Mouse (Mus musculus) liver, embryonic 13.5 days (tissue): ENCODE data around the gene Slco1c1. TPM values are rescaled to one million over a fixed set of nuclear protein-coding genes. Genes with fewer than 3 reads are reported as not detected.

ENCODE experiments used
- ATAC-seq: fragments of 200-750 bp; cut with Nextera tagmentation; 2 replicates; pipeline ENCODE4 v1.8.0; 2017; ENCODE audit warnings: low read depth, mild to moderate bottlenecking, moderate number of reproducible peaks, moderate library complexity
- DNase-seq: peaks from one replicate; pipeline ENCODE4 v3.0.0; 2022
- H3K27ac ChIP-seq: fragments of 300-500 bp; sonication (generic); 2 replicates; pipeline ENCODE4 v1.5.1; 2015; ENCODE audit warnings: moderate library complexity, mild to moderate bottlenecking, inconsistent platforms
- H3K27me3 ChIP-seq: fragments of 300-500 bp; sonication (generic); 2 replicates; pipeline ENCODE4 v1.6.1; 2015; ENCODE audit warnings: mild to moderate bottlenecking, inconsistent platforms
- H3K36me3 ChIP-seq: fragments of 300-500 bp; sonication (generic); 2 replicates; pipeline ENCODE4 v1.6.1; 2015; ENCODE audit warnings: mild to moderate bottlenecking, inconsistent platforms
- H3K4me1 ChIP-seq: fragments of 300-500 bp; sonication (generic); replicated peaks from 2 replicates; pipeline ENCODE4 v1.6.1; 2015; ENCODE audit warnings: inconsistent platforms
- H3K4me2 ChIP-seq: fragments of 300-500 bp; sonication (generic); 2 replicates; pipeline ENCODE4 v1.6.1; 2015; ENCODE audit warnings: inconsistent platforms, mild to moderate bottlenecking, moderate library complexity
- H3K4me3 ChIP-seq: fragments of 300-500 bp; sonication (generic); replicated peaks from 2 replicates; pipeline ENCODE4 v1.5.1; 2015; ENCODE audit warnings: mild to moderate bottlenecking, inconsistent platforms
- H3K9ac ChIP-seq: fragments of 300-500 bp; sonication (generic); 2 replicates; pipeline ENCODE4 v1.6.1; 2015; ENCODE audit warnings: mild to moderate bottlenecking, inconsistent platforms
- H3K9me3 ChIP-seq: fragments of 300-500 bp; sonication (generic); replicated peaks from 2 replicates; pipeline ENCODE4 v1.6.1; 2016; ENCODE audit warnings: inconsistent platforms
- WGBS: fragments of 180-500 bp; shearing (Covaris S2); methylation state at CpG from one replicate; pipeline ENCODE4 v1.1.7; 2015; ENCODE audit not compliant: insufficient replicate concordance; 5-methylcytosine and 5-hydroxymethylcytosine counted together
- polyA plus RNA-seq: library from polyadenylated mRNA; unstranded; fragments of >200 nt; fragmentation: Nextera tagmentation; extraction: Ambion mirVana; gene quantifications from 2 replicates; pipeline ENCODE4 v1.2.1, GENCODE M21; 2015

Gene Slco1c1
- polyA plus RNA-seq: not detected in 2 replicates

DNA sequence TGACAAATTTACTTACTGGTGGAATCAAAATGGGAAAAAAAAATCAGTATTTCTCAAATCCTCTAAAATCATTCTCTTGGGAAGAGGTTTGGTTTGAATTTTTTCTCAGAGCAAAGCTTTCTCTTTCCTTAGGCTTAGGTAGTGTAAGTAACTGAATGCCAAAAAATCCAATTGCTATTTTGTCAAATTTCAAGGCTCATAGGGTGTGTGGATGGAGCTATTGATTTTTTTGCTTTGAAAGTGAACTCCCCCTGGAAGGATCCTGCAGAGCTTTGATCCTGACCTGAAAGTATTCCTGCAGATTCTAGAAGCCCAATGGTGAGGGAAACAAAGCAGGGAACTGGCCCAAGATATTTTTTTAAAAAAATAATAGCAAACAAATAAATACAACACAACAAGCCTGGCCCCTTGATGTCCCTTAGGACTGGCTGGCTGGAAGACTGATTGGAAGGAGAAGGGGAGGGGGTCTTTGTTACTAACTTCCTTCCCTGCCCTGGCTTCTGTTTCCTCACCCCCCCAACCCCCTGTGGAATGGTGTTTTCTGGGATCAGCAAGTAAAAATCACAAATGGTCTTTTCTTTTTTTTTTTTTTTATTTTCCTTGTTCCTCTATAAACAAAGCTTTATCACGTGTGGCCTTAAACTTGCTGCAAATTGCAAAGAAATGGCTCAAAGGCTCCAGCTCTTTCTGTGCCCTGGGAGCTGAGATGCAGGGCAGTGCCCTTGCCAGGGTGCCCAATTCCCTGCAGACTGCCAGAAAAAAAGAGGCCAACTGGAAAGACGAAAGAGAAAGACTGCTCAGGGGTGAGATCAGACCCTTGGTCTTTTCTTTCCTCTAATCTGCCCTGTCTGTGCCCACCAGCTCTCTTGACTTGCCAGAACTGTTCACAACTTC, at the start of gene Slco1c1:
Gene Slco1c1, plus strand, starts transcription at position 622 of the 894 bp plus-strand sequence.
- no peaks in the 10 kb centered on the region for H3K36me3 ChIP-seq
- no peaks in the 10 kb centered on the region for H3K9me3 ChIP-seq
- ATAC-seq: no peak
- no peaks in the 10 kb centered on the region for H3K27me3 ChIP-seq
- H3K4me2 ChIP-seq: no peak within 1 kb of the TSS
- no peak within 1 kb of the TSS for H3K27ac ChIP-seq
- no peaks in the 10 kb centered on the region for H3K4me1 ChIP-seq
- no peak within 1 kb of the TSS for H3K9ac ChIP-seq
- no peak within 1 kb of the TSS for H3K4me3 ChIP-seq
- WGBS: 44% methylated on average over 2 of the region's 2 CpGs
- no peak for DNase-seq

DNA sequence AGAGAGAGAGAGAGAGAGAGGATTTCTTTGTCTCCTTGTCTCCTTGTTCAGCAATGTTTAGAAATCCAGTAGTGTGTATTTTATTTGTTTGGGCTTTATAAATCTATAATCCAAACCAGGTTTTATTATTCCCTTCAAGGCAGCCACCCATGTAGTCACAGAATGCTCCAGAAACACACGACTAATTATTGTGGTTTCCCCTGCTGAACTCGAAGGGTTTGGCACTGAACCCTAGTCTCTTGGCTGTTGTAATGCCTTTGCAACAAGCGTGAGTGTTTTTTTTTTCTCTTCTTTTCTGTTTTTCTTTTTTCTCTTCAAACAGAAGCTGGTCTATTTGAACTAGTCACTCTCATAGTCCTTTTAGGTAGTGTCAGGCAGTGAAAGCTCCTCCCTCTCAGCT, 49.5 kb upstream of the Slco1c1 start:
- 0 out of 2 replicates have a peak, but pooled peaks cover 4% of the 10 kb centered on the region for H3K9me3 ChIP-seq
- no peaks in the 10 kb centered on the region for H3K36me3 ChIP-seq
- WGBS: 43% methylated on average over 3 of the region's 3 CpGs
- no peak overlapping the region for H3K4me3 ChIP-seq
- DNase-seq (no peak), ATAC-seq (no peak)
- H3K27ac ChIP-seq: no peak overlapping the region
- no peak overlapping the region for H3K9ac ChIP-seq
- no peaks in the 10 kb centered on the region for H3K4me1 ChIP-seq
- no peaks in the 10 kb centered on the region for H3K27me3 ChIP-seq
- H3K4me2 ChIP-seq: no peak overlapping the region

DNA sequence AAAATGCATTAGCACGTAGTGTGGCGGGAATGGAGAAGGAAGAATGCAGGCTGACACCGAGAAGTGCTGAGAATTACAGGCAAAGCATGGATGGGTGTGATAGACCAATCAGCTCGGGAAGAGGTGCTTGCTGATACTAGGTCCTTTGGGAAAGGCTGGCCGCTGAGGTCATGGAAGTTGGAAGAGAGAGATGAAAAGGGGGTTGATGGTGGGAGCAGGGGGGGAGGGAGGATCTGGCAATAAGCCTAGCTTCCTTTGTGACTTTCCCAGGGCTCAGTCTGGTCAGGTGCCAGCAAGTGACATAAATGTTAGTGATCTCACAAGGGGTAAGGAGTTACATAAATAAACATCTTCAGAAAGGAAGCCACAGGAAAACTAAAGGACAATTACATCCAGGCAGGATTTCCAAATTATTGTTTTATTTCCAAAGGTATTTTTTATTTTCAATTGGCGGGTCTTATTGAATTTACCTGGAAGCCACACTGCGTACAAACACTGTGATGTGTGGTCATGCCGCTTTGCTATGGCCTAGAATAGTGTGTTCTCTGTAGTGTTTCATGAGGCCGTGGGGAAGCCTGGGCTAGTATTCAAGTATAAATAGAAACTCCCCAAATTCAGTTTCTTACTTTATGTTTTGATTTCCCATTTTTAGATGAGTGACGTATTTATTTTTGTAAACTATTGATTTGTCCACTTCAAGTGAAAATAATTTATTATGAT, 38.7 kb upstream of the Slco1c1 start:
- no peaks in the 10 kb centered on the region for H3K4me1 ChIP-seq
- H3K4me3 ChIP-seq: no peak overlapping the region
- H3K27ac ChIP-seq: no peak overlapping the region
- WGBS: 62% methylated on average over 10 of the region's 10 CpGs
- no peak for DNase-seq
- H3K9ac ChIP-seq: no peak overlapping the region
- no peaks in the 10 kb centered on the region for H3K36me3 ChIP-seq
- H3K27me3 ChIP-seq: no peaks in the 10 kb centered on the region
- no peak overlapping the region for H3K4me2 ChIP-seq
- no peaks in the 10 kb centered on the region for H3K9me3 ChIP-seq
- no peak for ATAC-seq

DNA sequence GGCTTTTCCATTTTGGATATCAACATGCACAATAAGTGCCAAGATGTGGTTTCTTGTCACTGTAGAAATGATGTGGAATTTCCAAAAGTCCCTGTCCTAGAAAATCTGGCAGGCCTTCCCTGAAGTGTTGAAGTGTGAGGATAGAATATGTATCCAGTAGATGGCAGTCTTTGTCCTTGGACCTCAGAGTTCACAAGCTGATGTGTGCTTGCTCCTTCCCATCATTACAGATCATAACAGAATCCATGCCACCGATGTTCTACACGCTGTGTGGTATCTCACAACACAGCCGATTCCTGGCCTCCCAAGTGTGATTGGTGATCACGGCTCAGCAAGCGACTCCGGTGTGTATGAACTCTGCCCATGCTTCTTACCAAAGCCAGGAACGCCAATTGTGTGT, 36.9 kb upstream of the Slco1c1 start:
- Histone ChIP-seq H3K9me3 (no peaks in the 10 kb centered on the region), H3K27me3 (no peaks in the 10 kb centered on the region), H3K4me1 (no peaks in the 10 kb centered on the region), H3K4me3 (no peak overlapping the region), H3K27ac (no peak overlapping the region), H3K9ac (no peak overlapping the region), H3K4me2 (no peak overlapping the region), H3K36me3 (no peaks in the 10 kb centered on the region)
- DNase-seq (no peak), ATAC-seq (no peak)
- WGBS: 68% methylated on average over 7 of the region's 7 CpGs

DNA sequence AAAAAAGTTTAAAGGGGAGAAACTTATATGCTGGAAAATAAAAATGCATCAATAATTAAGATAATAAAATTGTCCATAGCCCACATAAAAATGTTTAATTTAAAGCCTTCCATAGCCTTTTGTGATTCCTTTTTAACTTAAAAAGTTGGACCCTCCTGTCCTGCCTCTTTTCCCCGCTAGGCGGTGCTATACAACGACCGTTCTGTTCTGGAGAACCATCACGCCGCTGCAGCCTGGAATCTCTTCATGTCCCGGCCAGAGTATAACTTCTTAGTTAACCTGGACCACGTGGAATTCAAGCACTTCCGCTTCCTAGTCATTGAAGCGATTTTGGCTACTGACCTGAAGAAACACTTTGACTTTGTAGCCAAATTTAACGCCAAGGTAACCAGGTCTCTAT, 35.5 kb upstream of the Slco1c1 start:
- Histone ChIP-seq H3K36me3 (no peaks in the 10 kb centered on the region), H3K4me1 (no peaks in the 10 kb centered on the region), H3K9ac (no peak overlapping the region), H3K4me2 (no peak overlapping the region), H3K27me3 (no peaks in the 10 kb centered on the region), H3K27ac (no peak overlapping the region), H3K4me3 (no peak overlapping the region), H3K9me3 (no peaks in the 10 kb centered on the region)
- no peak for DNase-seq
- 15% methylated on average over 11 of the region's 11 CpGs for WGBS
- ATAC-seq: no peak

DNA sequence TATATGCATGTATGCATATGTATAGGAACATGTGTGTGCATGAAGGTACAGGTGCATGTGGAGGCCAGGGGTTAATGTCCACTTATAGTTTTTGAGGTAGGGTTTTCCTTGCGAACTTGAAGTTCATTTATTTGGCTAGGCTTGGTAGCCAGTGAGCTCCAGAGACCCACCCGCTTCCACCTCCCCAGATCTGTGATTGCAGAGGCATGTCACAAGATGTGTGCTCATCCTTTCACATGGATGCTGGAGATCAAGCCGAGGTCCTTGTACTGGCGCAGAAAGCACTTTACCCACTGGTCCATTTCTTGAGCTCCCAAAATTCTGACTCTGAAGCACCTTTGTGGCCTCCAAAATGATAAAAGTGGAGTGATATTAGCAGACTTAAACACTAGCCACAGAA, 29.3 kb upstream of the Slco1c1 start:
- Histone ChIP-seq H3K4me2 (no peak overlapping the region), H3K4me1 (no peaks in the 10 kb centered on the region), H3K27ac (no peak overlapping the region), H3K4me3 (no peak overlapping the region), H3K9me3 (no peaks in the 10 kb centered on the region), H3K27me3 (no peaks in the 10 kb centered on the region), H3K9ac (no peak overlapping the region), H3K36me3 (no peaks in the 10 kb centered on the region)
- ATAC-seq: no peak
- DNase-seq: no peak
- WGBS: 73% methylated on average over 4 of the region's 4 CpGs

DNA sequence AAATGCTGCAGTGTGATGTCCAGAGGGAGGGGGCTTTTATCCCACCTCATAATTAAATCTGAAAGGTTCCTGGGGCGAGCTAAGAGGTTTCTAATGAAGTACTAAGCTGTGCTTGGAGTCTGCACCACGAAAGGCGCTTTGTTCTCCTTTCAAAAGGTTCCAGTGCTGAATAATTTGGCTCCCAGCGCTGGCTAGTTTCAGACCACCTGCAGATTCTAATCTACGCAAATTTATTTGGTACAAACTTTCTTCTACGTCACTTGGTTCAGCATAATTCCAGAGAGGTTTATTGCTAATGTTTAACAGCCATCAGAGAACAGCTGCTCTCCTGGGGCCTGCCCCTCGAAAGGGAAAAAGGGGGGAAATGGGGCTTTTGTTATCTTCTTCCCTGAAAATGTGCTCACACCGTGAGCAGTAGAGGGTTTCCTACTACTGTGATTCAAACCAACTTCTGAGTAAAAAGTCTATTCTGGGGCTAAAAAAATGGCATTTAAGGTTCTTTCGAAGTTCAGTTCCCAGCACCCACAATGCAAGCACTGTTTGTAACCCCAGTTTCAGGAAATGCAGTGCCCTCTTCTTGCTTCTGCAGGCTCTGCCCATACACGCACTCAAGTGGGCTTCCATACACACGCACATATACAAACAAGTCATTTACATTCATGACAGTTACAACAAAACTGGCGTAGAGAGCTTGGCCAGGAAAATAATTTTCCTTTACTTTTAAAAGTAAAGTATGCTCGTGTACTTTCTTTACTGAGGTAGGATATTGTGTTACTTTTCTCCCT, 28.3 kb upstream of the Slco1c1 start:
- H3K9me3 ChIP-seq: no peaks in the 10 kb centered on the region
- H3K27me3 ChIP-seq: no peaks in the 10 kb centered on the region
- 33% methylated on average over 13 of the region's 13 CpGs for WGBS
- ATAC-seq (no peak), DNase-seq (no peak)
- H3K27ac ChIP-seq: no peak overlapping the region
- H3K4me3 ChIP-seq: no peak overlapping the region
- no peak overlapping the region for H3K9ac ChIP-seq
- no peaks in the 10 kb centered on the region for H3K36me3 ChIP-seq
- no peak overlapping the region for H3K4me2 ChIP-seq
- no peaks in the 10 kb centered on the region for H3K4me1 ChIP-seq

DNA sequence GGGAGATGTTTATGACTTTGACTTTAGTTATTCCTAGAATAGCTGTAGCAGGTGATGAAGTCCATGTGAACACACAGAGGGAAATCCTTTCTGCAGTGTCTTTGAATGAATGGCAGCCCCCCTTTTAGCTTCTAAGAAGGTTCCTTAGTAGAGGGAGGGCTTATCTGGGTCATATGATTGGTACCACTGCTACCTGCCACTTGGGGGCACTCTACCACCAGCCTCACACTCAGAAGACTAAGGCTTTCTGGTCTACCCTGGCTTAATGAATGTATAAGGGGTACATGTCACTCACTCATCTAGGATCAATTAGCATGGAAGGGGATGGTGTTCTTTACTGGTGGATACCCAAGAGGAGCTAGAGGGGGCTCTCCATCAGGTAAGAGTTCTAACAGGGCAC, 24.7 kb upstream of the Slco1c1 start:
- ATAC-seq (no peak), DNase-seq (no peak)
- Histone ChIP-seq H3K27ac (no peak overlapping the region), H3K9me3 (no peaks in the 10 kb centered on the region), H3K27me3 (no peaks in the 10 kb centered on the region), H3K4me3 (no peak overlapping the region), H3K36me3 (no peaks in the 10 kb centered on the region), H3K9ac (no peak overlapping the region), H3K4me2 (no peak overlapping the region), H3K4me1 (no peaks in the 10 kb centered on the region)

DNA sequence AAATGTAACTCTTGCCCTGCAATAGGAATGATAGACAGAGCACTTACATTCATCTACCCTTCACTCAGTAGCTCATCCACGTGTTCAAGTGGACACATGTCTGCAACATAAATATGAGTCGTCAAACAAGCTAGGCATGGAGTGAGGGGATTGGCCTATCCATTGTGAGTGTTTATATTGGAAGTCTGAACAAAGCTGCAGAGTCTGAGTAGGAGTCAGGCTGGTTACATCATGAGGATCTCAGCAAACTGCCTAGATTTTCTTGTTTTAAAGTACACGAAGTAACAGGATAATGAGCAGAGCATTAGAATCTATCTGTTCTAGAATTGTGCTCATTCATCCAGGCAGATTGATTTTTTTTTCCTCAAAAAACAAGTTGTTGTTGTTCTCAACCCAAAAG, 23.0 kb upstream of the Slco1c1 start:
- DNase-seq: no peak
- Histone ChIP-seq H3K4me2 (no peak overlapping the region), H3K4me3 (no peak overlapping the region), H3K9me3 (no peaks in the 10 kb centered on the region), H3K27me3 (no peaks in the 10 kb centered on the region), H3K9ac (no peak overlapping the region), H3K4me1 (no peaks in the 10 kb centered on the region), H3K27ac (no peak overlapping the region), H3K36me3 (no peaks in the 10 kb centered on the region)
- no peak for ATAC-seq
- 58% methylated on average over 3 of the region's 3 CpGs for WGBS

DNA sequence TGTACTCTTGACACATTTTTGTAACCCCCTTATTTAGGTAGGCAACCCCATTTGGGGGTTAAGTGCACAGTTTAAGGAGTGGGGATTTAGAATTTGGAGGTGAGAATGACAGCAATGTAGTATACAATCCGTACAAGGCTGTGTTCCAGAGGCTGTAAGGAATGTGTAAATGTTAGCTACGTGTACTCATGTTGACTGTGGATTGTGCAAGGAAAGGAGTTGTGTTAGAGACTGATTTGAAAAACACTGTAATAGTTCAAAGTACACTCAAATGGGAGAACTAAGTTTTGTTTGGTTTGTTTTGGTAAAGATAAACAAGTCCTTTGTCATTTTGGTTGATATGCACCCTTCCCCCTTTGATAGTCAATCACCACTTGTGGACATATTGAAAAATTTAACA, 1.6 kb upstream of the Slco1c1 start:
- H3K27me3 ChIP-seq: no peaks in the 10 kb centered on the region
- 56% methylated on average over 2 of the region's 2 CpGs for WGBS
- H3K36me3 ChIP-seq: no peaks in the 10 kb centered on the region
- H3K4me2 ChIP-seq: no peak overlapping the region
- no peak overlapping the region for H3K27ac ChIP-seq
- no peak for DNase-seq
- no peaks in the 10 kb centered on the region for H3K9me3 ChIP-seq
- H3K9ac ChIP-seq: no peak overlapping the region
- no peaks in the 10 kb centered on the region for H3K4me1 ChIP-seq
- no peak for ATAC-seq
- no peak overlapping the region for H3K4me3 ChIP-seq

DNA sequence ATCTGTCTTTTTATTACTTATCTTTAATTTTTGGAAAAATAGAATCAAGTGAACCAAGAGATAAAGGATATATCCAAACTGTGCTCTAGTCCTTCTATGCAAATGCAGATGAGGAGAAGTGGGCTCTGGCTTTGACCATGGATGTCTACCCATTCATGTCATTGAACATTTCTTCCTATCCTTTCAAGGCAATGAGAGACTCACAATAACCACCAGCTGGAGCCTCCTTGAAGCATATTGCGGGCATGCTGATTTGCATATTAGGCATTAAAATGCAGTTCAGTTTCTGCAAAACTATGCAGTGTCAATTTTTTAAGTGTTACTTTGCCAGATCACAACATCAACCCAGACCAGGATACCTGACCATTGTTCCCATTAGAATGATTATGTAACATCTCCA, 1.6 kb downstream of the Slco1c1 start:
- no peak for DNase-seq
- no peak overlapping the region for H3K4me2 ChIP-seq
- H3K9me3 ChIP-seq: no peaks in the 10 kb centered on the region
- H3K27me3 ChIP-seq: no peaks in the 10 kb centered on the region
- WGBS: 84% methylated on average over 1 of the region's 1 CpGs
- no peak overlapping the region for H3K27ac ChIP-seq
- no peak overlapping the region for H3K9ac ChIP-seq
- ATAC-seq: no peak
- H3K4me3 ChIP-seq: no peak overlapping the region
- no peaks in the 10 kb centered on the region for H3K36me3 ChIP-seq
- no peaks in the 10 kb centered on the region for H3K4me1 ChIP-seq
